ENCODE assay signal across 11 mouse cellular contexts in the genomic region with DNA sequence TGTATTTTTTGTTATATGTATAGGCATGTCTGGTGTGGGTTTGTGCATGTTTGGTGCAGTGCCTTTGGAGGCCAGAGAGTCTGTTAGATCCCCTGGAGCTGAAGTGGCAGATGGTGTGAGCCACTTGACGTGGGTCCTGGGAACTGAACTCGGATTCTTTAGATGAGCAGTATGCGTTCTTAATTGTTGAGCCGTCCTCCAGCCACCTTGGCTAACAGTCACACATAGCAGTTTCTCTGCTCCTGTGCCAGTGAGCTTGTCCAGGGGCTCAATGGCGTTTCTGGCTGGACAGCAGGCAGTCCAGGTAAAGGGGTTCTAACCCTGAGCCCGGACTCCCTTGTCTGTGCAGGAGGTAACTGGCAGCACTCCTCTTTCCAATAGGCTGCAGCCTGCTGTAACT. TPM values are rescaled to one million over a fixed set of nuclear protein-coding genes. Genes with fewer than 3 reads are reported as not detected.
A peak's percentile ranks its signal among the peaks of the same experiment; 100 is the strongest.
DNase-seq lines count a peak whose midpoint lies in the region; ATAC-seq and TF ChIP-seq lines count a peak whose summit lies in the region.
"Had no signal": no experiment of that assay in that cellular context is flagged by ENCODE, and none has a peak within 500 bp of the region (broad histone marks: within the 10 kb centered on the region; RNA-seq: fewer than 3 reads in every experiment).

No protein-coding gene starts in this region.

- TF ChIP-seq CTCF in layer of hippocampus, adult 2 months (conservative IDR thresholded peaks at IDR 0.05) = no peak

- H3K27me3 ChIP-seq in forebrain, embryonic 16.5 days (replicated peaks; ENCODE audit: control insufficient read depth, insufficient read depth, low read length) = no peaks in the 10 kb centered on the region
- H3K27me3 ChIP-seq in limb, embryonic 14.5 days (ENCODE audit: control insufficient read depth, insufficient read depth, low read length) = no peaks in the 10 kb centered on the region
- H3K27me3 ChIP-seq in stomach, embryonic 16.5 days (ENCODE audit: control insufficient read depth, insufficient read depth, low read length) = no peaks in the 10 kb centered on the region

- ATAC-seq in forebrain, embryonic 16.5 days = no peak
- ATAC-seq in limb, embryonic 14.5 days (ENCODE audit: low FRiP score, low read depth) = no peak
- no peak for ATAC-seq in stomach, embryonic 16.5 days (ENCODE audit: insufficient read depth, low FRiP score)
- no peak for ATAC-seq in granulocyte monocyte progenitor cell, adult 5-6 weeks (replicated peaks; ENCODE audit: poor library complexity, severe bottlenecking)
- no peak for ATAC-seq in activated CD4-positive, CD25-positive, alpha-beta regulatory T cell, adult 4 months

- TF ChIP-seq POLR2A in limb, embryonic 14.5 days (IDR thresholded peaks at IDR 0.05; ENCODE audit: borderline replicate concordance, extremely low read depth, insufficient read depth, insufficient read length) = no peak

- DNase-seq in layer of hippocampus, adult 2 months (ENCODE audit: low spot score in 2 of 2) = no peak
- no peak for DNase-seq in layer of hippocampus, adult 8-10 months (ENCODE audit: low spot score in 2 of 2)
- DNase-seq in limb, embryonic 14.5 days (ENCODE audit: low spot score) = no peak

- H3K36me3 ChIP-seq in forebrain, embryonic 16.5 days (ENCODE audit: control insufficient read depth, insufficient read depth) = peaks cover 12% of the 10 kb centered on the region
- H3K36me3 ChIP-seq in limb, embryonic 14.5 days (ENCODE audit: control insufficient read depth, insufficient read depth, low read length) = peaks cover 52% of the 10 kb centered on the region
- peaks cover 28% of the 10 kb centered on the region for H3K36me3 ChIP-seq in stomach, embryonic 16.5 days (ENCODE audit: control insufficient read depth, insufficient read depth, low read length)

- 34% methylated on average over 6 of the region's 6 CpGs for WGBS in forebrain, embryonic 16.5 days
- 70% methylated on average over 6 of the region's 6 CpGs for WGBS in limb, embryonic 14.5 days
- 79% methylated on average over 6 of the region's 6 CpGs for WGBS in stomach, embryonic 16.5 days

- no peak overlapping the region for H3K4me2 ChIP-seq in forebrain, embryonic 16.5 days (ENCODE audit: low read length)
- no peak overlapping the region for H3K4me2 ChIP-seq in limb, embryonic 14.5 days (replicated peaks; ENCODE audit: low read depth, low read length, severe bottlenecking)
- no peak overlapping the region for H3K4me2 ChIP-seq in stomach, embryonic 16.5 days (ENCODE audit: low read depth, low read length)

- H3K9me3 ChIP-seq in forebrain, embryonic 16.5 days (ENCODE audit: control insufficient read depth, low read length) = no peaks in the 10 kb centered on the region
- H3K9me3 ChIP-seq in limb, embryonic 14.5 days (ENCODE audit: control insufficient read depth, low read length) = no peaks in the 10 kb centered on the region
- no peaks in the 10 kb centered on the region for H3K9me3 ChIP-seq in stomach, embryonic 16.5 days (replicated peaks; ENCODE audit: control insufficient read depth, low read length)

- no peak overlapping the region for H3K4me3 ChIP-seq in layer of hippocampus, adult 2 months
- H3K4me3 ChIP-seq in forebrain, embryonic 16.5 days (replicated peaks; ENCODE audit: low read length) = no peak overlapping the region
- no peak overlapping the region for H3K4me3 ChIP-seq in limb, embryonic 14.5 days (replicated peaks; ENCODE audit: low read length)
- H3K4me3 ChIP-seq in stomach, embryonic 16.5 days (replicated peaks; ENCODE audit: low read length) = no peak overlapping the region

- H3K4me1 ChIP-seq in forebrain, embryonic 16.5 days (replicated peaks; ENCODE audit: control insufficient read depth, insufficient read depth, low read length) = peaks cover 24% of the 10 kb centered on the region
- peaks cover 15% of the 10 kb centered on the region for H3K4me1 ChIP-seq in limb, embryonic 14.5 days (ENCODE audit: control insufficient read depth, insufficient read depth, low read length)
- H3K4me1 ChIP-seq in stomach, embryonic 16.5 days (ENCODE audit: control insufficient read depth, insufficient read depth, low read length) = peaks cover 14% of the 10 kb centered on the region

- peak overlapping the region; percentile 91 for H3K27ac ChIP-seq in layer of hippocampus, adult 2 months
- peak overlapping the region; percentile 91 for H3K27ac ChIP-seq in forebrain, embryonic 16.5 days (ENCODE audit: low read length)
- H3K27ac ChIP-seq in limb, embryonic 14.5 days (replicated peaks; ENCODE audit: low read depth, low read length) = 0 out of 2 replicates have a peak overlapping the region, but pooled peaks have one; percentile 26
- H3K27ac ChIP-seq in stomach, embryonic 16.5 days (ENCODE audit: low read length) = peak overlapping the region; percentile 24; the same call in 1 of the 2 replicates

- no peak overlapping the region for H3K9ac ChIP-seq in forebrain, embryonic 16.5 days (replicated peaks; ENCODE audit: low read depth, low read length)
- H3K9ac ChIP-seq in limb, embryonic 14.5 days (ENCODE audit: low read depth, low read length, severe bottlenecking) = 0 out of 2 replicates have a peak overlapping the region, but pooled peaks have one; percentile 7
- no peak overlapping the region for H3K9ac ChIP-seq in stomach, embryonic 16.5 days (ENCODE audit: low read length)

RNA-seq across cellular contexts. Expression of gene Vps37c, which starts 20.4 kb away (rescaled TPM):
- total RNA-seq in layer of hippocampus, adult 2 months (2021) = 10 to 100 TPM; 21.7 to 22.4 TPM
- 10 to 100 TPM; 18.0 to 22.6 (median 20.7) TPM for total RNA-seq in layer of hippocampus, adult 8-10 months (2022)
- polyA plus RNA-seq in forebrain, embryonic 16.5 days (2015; fragmentation: Nextera tagmentation; extraction: Ambion mirVana) = 38.3 and 40.5 TPM in 2 replicates
- 30.2 and 37.4 TPM in 2 replicates for polyA plus RNA-seq in limb, embryonic 14.5 days (2012; rRNA removed)
- polyA plus RNA-seq in limb, embryonic 14.5 days (2014; fragmentation: Nextera tagmentation; extraction: Ambion mirVana) = 37.6 and 42.6 TPM in 2 replicates
- polyA plus RNA-seq in stomach, embryonic 16.5 days (2015; fragmentation: Nextera tagmentation; extraction: Ambion mirVana) = 48.7 and 60.3 TPM in 2 replicates
- total RNA-seq in granulocyte monocyte progenitor cell, adult 5-6 weeks (2014; fragmentation: Nextera tagmentation) = 21.1 and 23.8 TPM in 2 replicates
- 15.3 and 20.0 TPM in 2 replicates for total RNA-seq in granulocyte monocyte progenitor cell, adult 5-6 weeks (2017)
- 10 to 100 TPM; 11.1 to 13.2 TPM for polyA plus RNA-seq in activated CD4-positive, CD25-positive, alpha-beta regulatory T cell, adult 4 months (2017; shearing (Covaris generic))

RNA-seq across cellular contexts. Expression of gene Cd5, which starts 29.9 kb away (rescaled TPM):
- not detected for total RNA-seq in layer of hippocampus, adult 2 months (2021)
- under 1 TPM in 3 of 4 experiments, not detected in 1; 0.14 to 0.59 (median 0.58) TPM for total RNA-seq in layer of hippocampus, adult 8-10 months (2022)
- 0.06 and 0.10 TPM in 2 replicates for polyA plus RNA-seq in forebrain, embryonic 16.5 days (2015; fragmentation: Nextera tagmentation; extraction: Ambion mirVana)
- polyA plus RNA-seq in limb, embryonic 14.5 days (2012; rRNA removed) = 0.16 and 0.28 TPM in 2 replicates
- polyA plus RNA-seq in limb, embryonic 14.5 days (2014; fragmentation: Nextera tagmentation; extraction: Ambion mirVana) = 0.23 and 0.51 TPM in 2 replicates
- 3.3 and 3.8 TPM in 2 replicates for polyA plus RNA-seq in stomach, embryonic 16.5 days (2015; fragmentation: Nextera tagmentation; extraction: Ambion mirVana)
- not detected in 2 replicates for total RNA-seq in granulocyte monocyte progenitor cell, adult 5-6 weeks (2014; fragmentation: Nextera tagmentation)
- total RNA-seq in granulocyte monocyte progenitor cell, adult 5-6 weeks (2017) = not detected in 2 replicates
- polyA plus RNA-seq in activated CD4-positive, CD25-positive, alpha-beta regulatory T cell, adult 4 months (2017; shearing (Covaris generic)) = 100 to 1,000 TPM; 406 to 482 TPM
- total RNA-seq: MEL had no signal

RNA-seq across cellular contexts. Expression of gene Pga5, which starts 31.0 kb away (rescaled TPM):
- not detected for total RNA-seq in layer of hippocampus, adult 2 months (2021)
- total RNA-seq in layer of hippocampus, adult 8-10 months (2022) = not detected
- polyA plus RNA-seq in forebrain, embryonic 16.5 days (2015; fragmentation: Nextera tagmentation; extraction: Ambion mirVana) = not detected in 2 replicates
- 0.12 and 0.23 TPM in 2 replicates for polyA plus RNA-seq in limb, embryonic 14.5 days (2012; rRNA removed)
- not detected in 2 replicates for polyA plus RNA-seq in limb, embryonic 14.5 days (2014; fragmentation: Nextera tagmentation; extraction: Ambion mirVana)
- 139 and 218 TPM in 2 replicates for polyA plus RNA-seq in stomach, embryonic 16.5 days (2015; fragmentation: Nextera tagmentation; extraction: Ambion mirVana)
- total RNA-seq in granulocyte monocyte progenitor cell, adult 5-6 weeks (2014; fragmentation: Nextera tagmentation) = not detected in 2 replicates
- not detected in 2 replicates for total RNA-seq in granulocyte monocyte progenitor cell, adult 5-6 weeks (2017)
- polyA plus RNA-seq in activated CD4-positive, CD25-positive, alpha-beta regulatory T cell, adult 4 months (2017; shearing (Covaris generic)) = not detected
- total RNA-seq: adrenal gland, postnatal 36 days; MEL had no signal
- polyA plus RNA-seq: cortical plate, adult 2 months; neural tube, embryonic 11.5 days had no signal

Comparison
In these comparisons a context has a peak if more than half of its experiments do, and no peak if none do; other contexts are left out.
1. H3K27ac ChIP-seq: peak in every context shown above with its lines; median percentile 91 in layer of hippocampus, adult 2 months; 91 in forebrain, embryonic 16.5 days; 26 in limb, embryonic 14.5 days; 24 in stomach, embryonic 16.5 days.
2. RNA of gene Cd5, which starts 29.9 kb away (polyA plus RNA-seq): 406 to 482 TPM in activated CD4-positive, CD25-positive, alpha-beta regulatory T cell, adult 4 months; 3.3 to 3.8 TPM in stomach, embryonic 16.5 days, 0.16 to 0.51 TPM in limb, embryonic 14.5 days and 0.06 to 0.10 TPM in forebrain, embryonic 16.5 days; every median in the first group is over 10 times any median in the second.
3. RNA of gene Pga5, which starts 31.0 kb away (polyA plus RNA-seq): 139 to 218 TPM in stomach, embryonic 16.5 days; 0.12 to 0.23 TPM in limb, embryonic 14.5 days, not detected in forebrain, embryonic 16.5 days and not detected in activated CD4-positive, CD25-positive, alpha-beta regulatory T cell, adult 4 months; every median in the first group is over 100 times any median in the second.